Mouse (Mus musculus): ENCODE data around the gene Prl7d1.
"Not testable (repeated sequence)": the region's sequence is repeated elsewhere in the genome, so short reads cannot be mapped to it uniquely, and the experiment has no call there.

- TF ChIP-seq CTCF (conservative IDR thresholded peaks at IDR 0.05; ENCODE audit: low read length); NANOG (IDR thresholded peaks at IDR 0.05; ENCODE audit: borderline replicate concordance, low read length); POU5F1 (IDR thresholded peaks at IDR 0.05; ENCODE audit: borderline replicate concordance, low read length): not testable (repeated sequence)
These were observed 8.5 kb upstream of the Prl7d1 start for GRCm38 (mm10) chr13:27725057-27725456.
